Mouse (Mus musculus): Measurements from ENCODE around the gene Hs6st1. TPM values are rescaled to one million over a fixed set of nuclear protein-coding genes. Genes with fewer than 3 reads are reported as not detected.

The Hs6st1 gene
- polyA plus RNA-seq (2014; fragmentation: Illumina TruSeq; extraction: RNeasy Lipid Tissue Mini Kit (QIAGEN cat#74804); ENCODE audit: low read depth, low replicate concordance): 19.6 TPM

DNA sequence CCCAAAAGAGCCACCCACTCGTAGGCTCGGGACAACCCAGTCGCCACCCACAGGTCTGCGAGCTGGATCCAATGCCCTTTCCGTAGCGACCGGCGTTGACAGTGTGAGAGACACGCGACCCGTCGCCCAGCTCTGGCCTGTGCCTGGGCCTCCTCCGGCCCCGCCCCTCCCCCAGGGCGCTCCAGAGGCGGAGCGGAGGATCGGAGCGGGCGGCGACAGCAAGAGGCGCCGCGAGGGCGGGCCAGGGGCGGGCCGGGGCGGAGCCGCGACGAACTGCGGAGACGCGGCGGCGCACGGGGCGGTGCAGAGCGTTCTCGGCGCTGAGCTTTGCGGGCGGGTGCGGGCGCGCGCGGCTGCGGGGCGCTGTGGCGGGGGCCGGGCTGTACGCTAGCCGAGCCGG lies at the start of gene Hs6st1:
Gene Hs6st1 (plus strand): TSS at position 325 of the 400 bp plus-strand sequence.

Other genes starting within 250 kb of the Hs6st1 start
- gene Uggt1, start 176.3 kb downstream of the Hs6st1 start, polyA plus RNA-seq (2014; fragmentation: Illumina TruSeq; extraction: RNeasy Lipid Tissue Mini Kit (QIAGEN cat#74804); ENCODE audit: low read depth, low replicate concordance): 32.4 TPM
- 3.3 TPM for gene Neurl3, start 206.3 kb downstream of the Hs6st1 start, polyA plus RNA-seq (2014; fragmentation: Illumina TruSeq; extraction: RNeasy Lipid Tissue Mini Kit (QIAGEN cat#74804); ENCODE audit: low read depth, low replicate concordance)
- 0.11 TPM for gene Arid5a, start 239.3 kb downstream of the Hs6st1 start, polyA plus RNA-seq (2014; fragmentation: Illumina TruSeq; extraction: RNeasy Lipid Tissue Mini Kit (QIAGEN cat#74804); ENCODE audit: low read depth, low replicate concordance)

All from liver, adult 10 weeks (tissue).